Mouse (Mus musculus): ENCODE data around the gene Psmd7. TPM values are rescaled to one million over a fixed set of nuclear protein-coding genes. Genes with fewer than 3 reads are reported as not detected.

Gene Psmd7
- total RNA-seq, 2 experiments from 2014 or later, result 108 to 121 TPM

DNA sequence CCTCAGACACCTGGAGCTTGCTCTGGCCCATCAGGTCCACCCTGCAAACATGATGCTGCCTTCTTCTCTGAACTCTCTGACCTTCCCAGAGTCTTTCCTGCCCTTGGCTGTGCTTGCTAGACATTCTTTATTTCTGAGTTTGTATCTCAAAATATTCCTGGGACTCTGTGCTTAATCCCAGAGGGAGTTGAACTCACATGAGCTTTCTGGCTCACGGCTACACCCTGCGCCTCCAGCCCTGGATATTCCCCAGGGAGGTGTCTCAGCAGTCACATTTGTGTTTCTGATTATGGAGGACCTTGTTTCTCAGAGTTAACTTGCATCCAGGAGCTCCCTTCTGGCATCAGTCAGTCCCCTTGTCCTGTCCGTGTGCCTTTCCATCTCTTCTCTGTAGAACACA, 46.1 kb downstream of the Psmd7 start:
- intact Hi-C loops (cut with DNase I; ENCODE audit: low total_unique reads), result no loop called here
- no peak for DNase-seq

DNA sequence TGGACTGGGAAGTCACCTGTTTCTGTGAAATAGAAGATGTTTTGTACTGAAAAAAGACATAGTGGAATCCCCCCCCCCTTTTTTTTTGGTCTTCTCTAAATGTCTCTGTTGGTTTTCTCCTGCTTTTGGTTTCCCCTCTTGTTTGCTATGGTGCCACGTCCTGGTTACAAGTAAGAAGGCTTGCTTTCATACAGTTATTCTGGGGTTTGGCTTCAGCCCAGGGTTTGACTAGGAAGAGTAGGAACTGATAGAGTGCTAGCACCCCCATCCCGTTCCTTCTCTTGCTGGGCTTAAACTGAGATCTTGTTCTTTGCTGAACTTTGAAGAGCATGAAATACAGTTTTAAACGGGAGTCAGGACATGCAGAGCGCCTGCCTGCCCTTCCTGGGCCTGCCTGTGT, 46.9 kb downstream of the Psmd7 start:
- no peak for DNase-seq
- intact Hi-C loops (cut with DNase I; ENCODE audit: low total_unique reads), result no loop called here

DNA sequence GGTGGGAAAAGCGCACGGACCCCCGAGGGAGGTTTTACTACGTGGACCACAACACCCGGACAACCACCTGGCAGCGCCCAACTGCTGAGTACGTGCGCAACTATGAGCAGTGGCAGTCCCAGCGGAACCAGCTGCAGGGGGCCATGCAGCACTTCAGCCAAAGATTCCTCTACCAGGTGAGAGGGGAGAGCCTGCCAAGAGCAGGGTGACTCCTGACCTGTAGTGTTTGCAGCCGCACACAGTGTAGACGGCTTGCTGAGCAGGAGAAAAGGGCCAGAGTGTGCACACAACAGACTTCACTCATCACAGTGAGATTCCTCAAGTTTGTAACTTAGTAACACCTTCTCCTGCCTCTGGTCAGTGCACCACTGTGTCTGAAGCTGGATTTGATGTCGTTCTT, 47.6 kb downstream of the Psmd7 start:
- no peak for DNase-seq
- intact Hi-C loops (cut with DNase I; ENCODE audit: low total_unique reads), result no loop called here

DNA sequence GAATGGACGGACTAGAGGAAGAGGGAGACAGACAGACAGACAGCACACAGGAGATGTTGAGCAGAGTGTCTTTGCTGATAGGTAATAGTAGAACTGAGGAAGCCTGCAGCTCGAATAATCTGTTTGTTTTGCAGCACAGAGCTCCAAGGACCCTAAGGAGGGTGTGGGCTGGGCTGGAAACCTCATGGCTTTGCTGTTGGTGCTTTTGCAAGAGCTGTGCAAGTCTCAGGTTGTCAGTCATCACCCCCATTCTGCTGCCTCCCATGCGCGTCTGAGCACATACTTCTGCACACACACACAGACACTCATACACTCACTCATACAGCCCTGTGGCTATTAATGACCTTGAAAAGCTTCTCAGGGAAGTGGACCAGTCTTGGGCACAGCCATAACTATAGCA, 50.8 kb downstream of the Psmd7 start:
- DNase-seq, result no peak
- intact Hi-C loops (cut with DNase I; ENCODE audit: low total_unique reads), result no loop called here

Small RNA genes lying within 50 kb of the gene (microRNA-seq; reads per million reads assigned to microRNA genes)
- gene Mir140, result 907 to 2,048 reads per million in 2 experiments

Other genes with a start within 250 kb of the Psmd7 start
- gene Nqo1, start 185.3 kb downstream of the Psmd7 start, total RNA-seq (2021), result 1 to 10 TPM; 3.9 to 4.5 TPM
- gene Nob1, start 163.4 kb downstream of the Psmd7 start, total RNA-seq (2021), result 10 to 100 TPM; 17.4 to 18.6 TPM
- gene Wwp2, start 152.1 kb downstream of the Psmd7 start, total RNA-seq (2021), result 10 to 100 TPM; 13.1 to 13.9 TPM